Mouse (Mus musculus) intestine, embryonic 14.5 days (tissue): ENCODE measurements around the gene Vcp. TPM values are rescaled to one million over a fixed set of nuclear protein-coding genes. Genes with fewer than 3 reads are reported as not detected.
"Not testable (repeated sequence)": the region's sequence is repeated elsewhere in the genome, so short reads cannot be mapped to it uniquely, and the experiment has no call there.

Experiments
- ATAC-seq: fragments of 200-750 bp; cut with Nextera tagmentation; replicated peaks from 2 replicates; pipeline ENCODE4 v1.8.0; 2017; ENCODE audit warnings: low read depth, moderate number of reproducible peaks, moderate TSS enrichment, moderate library complexity; ENCODE audit not compliant: low FRiP score, low TSS enrichment
- DNase-seq: peaks from one replicate; pipeline ENCODE4 v3.0.0-alpha.2; 2018; ENCODE audit warnings: low spot score
- H3K27ac ChIP-seq: fragments of 300-500 bp; sonication (generic); 2 replicates; pipeline ENCODE4 v1.5.1; 2014; ENCODE audit warnings: low read depth, mild to moderate bottlenecking, control low read depth
- H3K27me3 ChIP-seq: fragments of 300-500 bp; sonication (generic); replicated peaks from 2 replicates; pipeline ENCODE4 v1.6.1; 2014; ENCODE audit warnings: low read length, control low read depth; ENCODE audit not compliant: control insufficient read depth, insufficient read depth
- H3K36me3 ChIP-seq: fragments of 300-500 bp; sonication (generic); 2 replicates; pipeline ENCODE4 v1.6.1; 2014; ENCODE audit warnings: low read length, control low read depth; ENCODE audit not compliant: control insufficient read depth, insufficient read depth
- H3K4me1 ChIP-seq: fragments of 300-500 bp; sonication (generic); replicated peaks from 2 replicates; pipeline ENCODE4 v1.6.1; 2014; ENCODE audit warnings: low read length, control low read depth, mixed read lengths; ENCODE audit not compliant: control insufficient read depth, insufficient read depth
- H3K4me2 ChIP-seq: fragments of 300-500 bp; sonication (generic); 2 replicates; pipeline ENCODE4 v1.6.1; 2014; ENCODE audit warnings: low read length
- H3K4me3 ChIP-seq: fragments of 300-500 bp; sonication (generic); 2 replicates; pipeline ENCODE4 v1.5.1; 2014; ENCODE audit warnings: low read depth, low read length, control low read depth, mixed read lengths
- H3K9ac ChIP-seq: fragments of 300-500 bp; sonication (generic); 2 replicates; pipeline ENCODE4 v1.6.1; 2014; ENCODE audit warnings: mild to moderate bottlenecking, low read length
- H3K9me3 ChIP-seq: fragments of 300-500 bp; sonication (generic); 2 replicates; pipeline ENCODE4 v1.6.1; 2016; ENCODE audit warnings: low read length, control low read depth; ENCODE audit not compliant: control insufficient read depth
- WGBS: fragments of 180-500 bp; shearing (Covaris S2); extraction: QIAGEN DNeasy Blood & Tissue Kit; methylation state at CpG from one replicate; pipeline ENCODE4 v1.1.7; 2014; 5-methylcytosine and 5-hydroxymethylcytosine counted together
- polyA plus RNA-seq: library from polyadenylated mRNA; unstranded; fragments of >200 nt; fragmentation: Nextera tagmentation; extraction: Ambion mirVana; gene quantifications from 2 replicates; pipeline ENCODE4 v1.2.1, GENCODE M21; 2014

Vcp gene
- 481 and 510 TPM in 2 replicates for polyA plus RNA-seq

DNA sequence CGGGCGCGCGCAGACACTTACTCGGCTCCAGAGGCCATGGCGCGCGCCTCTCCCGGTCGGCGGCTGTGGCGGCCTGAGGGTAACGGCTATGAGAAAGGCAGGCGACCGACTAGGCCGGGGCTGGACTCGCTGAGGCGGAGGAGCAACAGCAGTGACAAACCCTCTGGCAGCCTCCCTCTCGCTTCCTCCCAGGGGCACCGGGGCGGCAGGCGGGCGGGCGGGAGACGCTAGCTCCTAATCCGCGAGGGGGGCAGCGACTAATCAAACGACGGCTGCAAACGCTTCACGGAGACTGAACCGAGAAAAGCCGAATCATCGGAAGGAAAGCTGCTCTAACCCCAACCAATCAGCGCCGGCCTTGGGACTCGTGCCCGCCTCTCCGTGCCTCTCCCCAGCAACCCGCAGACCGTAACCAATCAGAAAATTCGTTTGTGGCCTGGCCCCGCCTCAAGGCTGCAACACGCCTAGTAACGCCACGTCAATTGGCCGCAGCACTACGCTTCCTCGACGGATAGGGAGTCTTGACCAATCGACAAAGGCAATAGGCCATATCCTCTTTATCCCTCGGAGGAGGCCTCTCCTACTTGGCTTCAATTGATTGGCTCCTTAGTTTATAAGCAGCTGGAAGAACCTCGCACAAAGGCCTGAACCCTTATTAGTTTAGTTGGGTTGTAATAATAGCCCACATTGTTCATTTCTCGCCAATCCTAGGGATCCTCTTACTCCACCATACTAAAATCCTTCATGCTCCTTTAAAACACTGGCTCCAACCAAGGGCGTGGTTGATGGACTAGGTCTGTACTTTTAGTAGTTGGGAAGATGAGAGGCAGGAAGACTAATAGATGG, at the start of gene Vcp:
Gene Vcp (minus strand): TSS at position 367 of the 846 bp plus-strand sequence.
- Histone ChIP-seq H3K4me3 (peak within 1 kb of the TSS; percentile 97), H3K9ac (peak within 1 kb of the TSS; percentile 94), H3K36me3 (peaks cover 11% of the 10 kb centered on the region), H3K4me1 (peaks cover 17% of the 10 kb centered on the region), H3K4me2 (peak within 1 kb of the TSS; percentile 96), H3K27ac (peak within 1 kb of the TSS; percentile 99)
- not testable (repeated sequence) for H3K27me3 ChIP-seq, H3K9me3 ChIP-seq
- ATAC-seq (peak; percentile 97), DNase-seq (peak; percentile 97)
- under 1% methylated on average over 46 of the region's 56 CpGs for WGBS

DNA sequence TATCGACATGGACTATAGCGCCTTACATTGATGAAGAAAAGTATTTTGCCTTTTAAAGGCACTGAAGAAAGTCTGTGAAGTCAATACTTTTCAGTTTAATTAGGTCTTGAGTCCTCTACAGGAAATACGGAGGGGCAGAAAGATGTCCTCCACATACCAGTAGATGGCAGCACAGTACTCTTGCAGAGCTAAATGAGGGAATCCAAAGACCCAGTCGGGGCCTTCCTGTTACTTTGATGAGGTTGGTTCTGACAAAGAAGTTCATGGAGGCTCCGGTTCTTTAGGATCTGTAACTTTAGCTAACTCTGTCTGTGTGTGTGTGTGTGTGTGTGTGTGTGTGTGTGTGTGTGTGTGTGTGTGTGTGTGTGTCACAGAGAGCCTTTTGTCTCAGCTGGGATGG, 46.9 kb upstream of the Vcp start:
- Histone ChIP-seq H3K4me3 (no peak overlapping the region), H3K4me1 (peaks cover 21% of the 10 kb centered on the region), H3K36me3 (no peaks in the 10 kb centered on the region), H3K27ac (no peak overlapping the region), H3K9ac (no peak overlapping the region), H3K9me3 (no peaks in the 10 kb centered on the region), H3K4me2 (no peak overlapping the region; the same call in 1 of the 2 replicates), H3K27me3 (no peaks in the 10 kb centered on the region)
- WGBS: 7% methylated on average over 5 of the region's 5 CpGs
- DNase-seq (peak; percentile 68), ATAC-seq (no peak)

DNA sequence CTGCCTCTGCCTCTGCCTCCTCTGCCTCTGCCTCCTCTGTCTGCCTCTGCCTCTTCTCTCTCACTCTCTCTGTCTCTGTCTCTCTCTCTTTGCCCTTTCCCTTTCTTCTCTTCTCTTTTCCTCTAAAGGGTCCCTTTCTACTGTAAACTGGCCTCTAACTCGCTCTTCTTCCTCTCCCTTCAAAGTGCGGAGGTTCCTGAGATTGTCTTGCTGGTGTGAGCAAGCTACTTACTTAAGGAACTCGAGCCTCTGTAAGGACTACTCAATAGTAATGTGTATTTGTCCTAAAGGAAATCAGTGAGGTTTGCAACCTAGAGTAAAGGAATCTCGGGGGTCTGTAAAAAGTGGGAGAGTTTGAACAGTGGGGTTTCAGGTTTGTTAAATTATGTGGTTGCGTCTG, 46.3 kb upstream of the Vcp start:
- Histone ChIP-seq H3K9ac (no peak overlapping the region), H3K4me3 (no peak overlapping the region), H3K36me3 (no peaks in the 10 kb centered on the region), H3K27ac (no peak overlapping the region), H3K4me1 (peaks cover 21% of the 10 kb centered on the region), H3K9me3 (no peaks in the 10 kb centered on the region), H3K4me2 (no peak overlapping the region; the same call in 1 of the 2 replicates), H3K27me3 (no peaks in the 10 kb centered on the region)
- WGBS: 55% methylated on average over 5 of the region's 5 CpGs
- ATAC-seq (no peak), DNase-seq (no peak)

DNA sequence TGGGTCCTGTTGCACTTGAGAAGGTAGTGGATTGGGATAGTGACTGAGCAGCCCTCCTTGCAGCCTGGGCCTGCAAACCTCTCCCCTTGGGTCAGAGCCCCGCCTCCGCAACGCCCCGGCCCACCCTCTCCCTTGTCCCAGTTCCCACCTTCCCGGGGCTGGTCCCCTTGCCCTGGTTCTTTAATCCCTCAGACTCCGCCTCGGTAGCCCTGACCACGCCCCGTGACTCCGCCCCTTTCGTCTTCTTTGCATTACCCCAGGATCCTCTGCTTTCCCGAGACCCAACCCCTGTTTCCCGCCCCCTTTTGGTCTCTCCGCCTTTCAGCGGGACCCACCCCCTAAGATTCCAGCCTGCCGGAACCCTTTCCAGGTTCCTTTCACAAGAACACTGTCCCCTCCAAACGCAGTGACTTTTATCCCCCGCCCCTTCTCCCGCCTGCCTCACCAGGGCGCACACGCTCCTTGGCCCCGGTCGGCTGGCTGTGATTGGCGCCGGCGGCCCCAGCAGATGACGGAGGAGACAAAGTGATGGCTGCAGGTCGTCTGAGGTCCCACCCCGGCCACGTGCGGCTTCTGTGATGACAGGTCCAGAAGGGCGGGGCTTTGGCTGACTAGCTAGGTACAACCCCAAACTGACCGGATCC, 45.5 kb upstream of the Vcp start, which contains the start of gene Fam214b:
Gene Fam214b (minus strand): TSS at position 562 of the 644 bp plus-strand sequence.
- WGBS: 1% methylated on average over 33 of the region's 33 CpGs
- peak; percentile 92 for ATAC-seq
- Histone ChIP-seq H3K4me1 (peaks cover 21% of the 10 kb centered on the region), H3K9ac (peak within 1 kb of the TSS; percentile 35), H3K27me3 (no peaks in the 10 kb centered on the region), H3K4me3 (peak within 1 kb of the TSS; percentile 51), H3K36me3 (no peaks in the 10 kb centered on the region), H3K27ac (peak within 1 kb of the TSS; percentile 16; the same call in 1 of the 2 replicates), H3K9me3 (no peaks in the 10 kb centered on the region), H3K4me2 (peak within 1 kb of the TSS; percentile 68)
- DNase-seq: peak; percentile 100

DNA sequence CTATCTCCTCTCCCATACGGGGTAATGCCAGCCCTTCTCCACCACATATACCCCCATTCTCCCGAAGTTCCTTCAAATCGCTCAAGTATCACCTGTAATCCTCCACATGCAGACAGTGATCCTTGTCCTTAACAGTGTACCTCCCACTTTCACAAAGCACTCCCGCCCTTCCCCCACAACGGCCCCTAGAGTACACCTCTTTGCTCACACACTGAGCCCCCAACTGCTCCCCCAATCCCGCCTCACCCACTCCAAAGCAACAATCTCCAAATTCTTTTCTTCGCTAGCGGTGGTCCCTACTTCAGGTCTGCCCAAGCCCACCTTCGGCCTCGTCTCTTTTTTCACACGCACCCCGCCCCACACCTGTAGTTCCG, 45.0 kb upstream of the Vcp start:
- peaks cover 21% of the 10 kb centered on the region for H3K4me1 ChIP-seq
- no peaks in the 10 kb centered on the region for H3K27me3 ChIP-seq
- peak overlapping the region; percentile 35; the same call in 1 of the 2 replicates for H3K9ac ChIP-seq
- H3K27ac ChIP-seq: peak overlapping the region; percentile 16; the same call in 1 of the 2 replicates
- no peak for DNase-seq
- peak overlapping the region; percentile 68 for H3K4me2 ChIP-seq
- H3K4me3 ChIP-seq: peak overlapping the region; percentile 51
- WGBS: 6% methylated on average over 13 of the region's 13 CpGs
- peak; percentile 16 for ATAC-seq
- H3K36me3 ChIP-seq: no peaks in the 10 kb centered on the region
- H3K9me3 ChIP-seq: no peaks in the 10 kb centered on the region

DNA sequence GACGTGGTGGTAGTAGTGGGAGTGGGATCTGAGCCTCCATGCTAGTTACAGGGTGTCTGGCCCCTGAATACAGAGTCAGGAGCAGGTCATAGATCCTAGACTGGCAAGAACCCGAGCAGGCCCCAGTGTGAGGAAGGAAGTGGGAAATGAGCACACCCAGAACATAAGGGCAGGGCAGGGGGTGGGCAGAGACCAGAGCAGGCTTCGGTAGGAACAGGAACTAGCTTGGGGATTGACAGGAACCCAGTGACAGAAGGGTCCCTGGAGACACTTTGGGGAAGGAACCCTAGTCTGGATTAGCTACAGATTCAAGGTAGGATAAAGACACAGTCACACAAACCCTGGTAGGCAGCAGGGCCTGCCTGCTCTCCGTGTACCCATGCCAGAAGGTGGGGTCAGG, 44.4 kb upstream of the Vcp start:
- Histone ChIP-seq H3K9me3 (no peaks in the 10 kb centered on the region), H3K36me3 (no peaks in the 10 kb centered on the region), H3K4me2 (peak overlapping the region; percentile 68), H3K27ac (peak overlapping the region; percentile 43), H3K4me1 (peaks cover 21% of the 10 kb centered on the region), H3K9ac (no peak overlapping the region), H3K4me3 (peak overlapping the region; percentile 51; the same call in 1 of the 2 replicates), H3K27me3 (no peaks in the 10 kb centered on the region)
- 20% methylated on average over 4 of the region's 4 CpGs for WGBS
- no peak for DNase-seq
- ATAC-seq: no peak

DNA sequence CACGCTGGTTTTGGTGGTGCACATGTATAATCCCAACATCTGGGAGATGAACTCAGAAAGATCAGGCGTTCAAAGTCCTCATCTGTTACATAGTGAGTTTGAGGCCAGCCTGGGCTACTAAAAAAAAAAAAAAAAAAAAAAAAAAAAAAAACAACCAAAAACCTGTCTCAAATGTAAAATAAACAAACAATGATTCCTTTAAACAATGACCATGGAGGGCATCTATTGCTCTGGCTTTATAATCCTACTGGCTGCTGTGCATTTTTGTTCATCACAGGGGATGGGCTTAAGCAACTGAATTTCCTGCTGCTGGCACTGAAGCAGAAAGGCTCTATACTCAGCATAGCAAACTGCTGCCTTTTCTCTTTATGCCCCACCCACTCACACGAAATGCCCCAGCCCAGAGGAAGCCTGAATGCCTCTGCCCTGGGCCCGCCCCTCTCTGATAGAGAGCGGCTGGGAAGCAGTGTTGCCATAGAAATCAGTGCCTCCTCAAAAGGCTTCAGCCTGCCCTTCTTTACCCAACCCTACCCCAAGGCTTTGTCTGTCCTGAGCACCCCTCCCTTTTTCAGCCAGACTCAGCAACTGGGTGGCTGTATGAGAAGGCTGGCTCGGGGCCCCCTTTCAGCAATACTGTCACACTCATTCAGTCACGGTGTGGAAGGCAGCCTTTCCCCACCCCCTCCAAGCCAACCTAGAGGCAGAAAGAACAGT, 43.5 kb upstream of the Vcp start:
- 0 out of 2 replicates have a peak overlapping the region, but pooled peaks have one; percentile 13 for H3K9ac ChIP-seq
- no peaks in the 10 kb centered on the region for H3K27me3 ChIP-seq
- H3K36me3 ChIP-seq: no peaks in the 10 kb centered on the region
- peak overlapping the region; percentile 68 for H3K4me2 ChIP-seq
- H3K4me1 ChIP-seq: peaks cover 27% of the 10 kb centered on the region
- no peak overlapping the region for H3K4me3 ChIP-seq
- ATAC-seq: peak; percentile 16; the same call in 1 of the 2 replicates
- DNase-seq: peak; percentile 62
- 18% methylated on average over 7 of the region's 7 CpGs for WGBS
- no peaks in the 10 kb centered on the region for H3K9me3 ChIP-seq
- peak overlapping the region; percentile 43 for H3K27ac ChIP-seq

DNA sequence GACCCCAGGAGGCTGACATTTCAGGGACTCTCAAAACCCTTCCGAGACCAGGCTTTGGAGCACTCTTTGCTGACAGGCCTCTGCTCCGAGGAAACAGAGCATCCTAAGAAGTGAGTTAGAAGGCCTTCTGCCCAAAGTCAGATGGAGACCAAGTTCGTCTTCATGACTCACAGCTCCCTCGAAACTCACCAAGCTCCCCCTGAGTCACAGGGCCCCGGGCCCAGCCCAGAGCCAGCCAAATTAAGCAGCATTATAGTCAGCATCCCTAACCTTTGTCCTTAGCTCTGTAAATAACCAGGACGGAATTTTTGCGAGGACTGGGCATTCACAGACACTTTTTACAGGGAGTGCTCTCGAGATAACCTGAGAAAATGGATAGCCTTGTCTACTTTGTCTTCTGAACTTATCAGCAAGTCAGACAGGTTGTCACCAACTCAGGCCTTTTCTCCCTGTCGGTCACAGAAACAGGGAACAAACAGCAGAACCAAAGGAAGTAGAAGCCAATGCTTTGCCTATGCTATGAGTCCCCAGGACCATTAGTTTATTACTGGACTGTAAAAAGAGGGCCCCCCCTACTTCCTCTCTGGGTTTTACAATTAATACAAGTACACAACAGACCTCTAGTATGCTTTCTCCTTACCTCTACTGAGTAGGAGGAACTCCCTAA, 40.7 kb upstream of the Vcp start:
- Histone ChIP-seq H3K4me1 (peaks cover 23% of the 10 kb centered on the region), H3K9ac (no peak overlapping the region), H3K4me2 (no peak overlapping the region), H3K27me3 (no peaks in the 10 kb centered on the region), H3K36me3 (0 out of 2 replicates have a peak, but pooled peaks cover 7% of the 10 kb centered on the region), H3K4me3 (no peak overlapping the region), H3K27ac (no peak overlapping the region), H3K9me3 (no peaks in the 10 kb centered on the region)
- WGBS: 70% methylated on average over 9 of the region's 9 CpGs
- ATAC-seq: no peak
- no peak for DNase-seq
